Mouse (Mus musculus): ENCODE measurements around the gene 4922502D21Rik. TPM values are rescaled to one million over a fixed set of nuclear protein-coding genes. Genes with fewer than 3 reads are reported as not detected.

4922502D21Rik gene
- not detected for polyA plus RNA-seq (2017; shearing (Covaris generic))

GRCm38 (mm10) chr6:129331610-129332009, at the start of gene 4922502D21Rik:
Gene 4922502D21Rik, minus strand, starts transcription at chr6:129331796.

GRCm38 (mm10) chr6:129342391-129342790, 10.8 kb upstream of the 4922502D21Rik start, which contains the start of gene Clec12a:
Gene Clec12a, plus strand, starts transcription at chr6:129342691.

DNA sequence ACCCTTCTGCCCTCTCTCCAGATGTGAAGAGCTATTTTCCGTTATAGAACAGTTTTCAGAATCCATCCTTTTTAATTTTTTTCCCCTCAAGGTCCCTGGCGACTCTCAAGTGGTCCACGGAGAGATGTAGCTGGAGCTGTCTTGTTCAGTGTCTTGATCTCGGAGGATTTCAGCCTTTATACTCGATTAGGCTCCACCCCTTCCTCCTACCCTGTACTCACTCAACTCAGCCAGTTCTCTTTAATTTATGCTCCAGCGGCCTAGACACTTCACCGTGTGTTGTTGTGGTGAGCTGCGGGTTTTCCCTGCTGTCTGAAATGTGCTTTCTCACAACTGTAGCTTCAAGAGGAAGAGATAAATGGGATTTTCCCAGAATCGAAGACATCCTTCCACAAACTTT, 56.4 kb downstream of the 4922502D21Rik start, which contains the start of gene Cd69:
Cd69 (minus strand) TSS at position 217 of the 400 bp plus-strand sequence.

Other genes with a start within 250 kb of the 4922502D21Rik start
- gene Clec2e, start 230.9 kb downstream of the 4922502D21Rik start, polyA plus RNA-seq (2017; shearing (Covaris generic)), result not detected
- gene Clec2d, start 151.2 kb downstream of the 4922502D21Rik start, polyA plus RNA-seq (2017; shearing (Covaris generic)), result 16.7 TPM
- 146 TPM for gene Cd69, start 56.4 kb downstream of the 4922502D21Rik start, polyA plus RNA-seq (2017; shearing (Covaris generic))
- gene Clec12a, start 10.9 kb upstream of the 4922502D21Rik start, polyA plus RNA-seq (2017; shearing (Covaris generic)), result 1.5 TPM
- gene Clec12b, start 54.1 kb upstream of the 4922502D21Rik start, polyA plus RNA-seq (2017; shearing (Covaris generic)), result not detected
- 1.5 TPM for gene Clec1b, start 65.5 kb upstream of the 4922502D21Rik start, polyA plus RNA-seq (2017; shearing (Covaris generic))
- gene Clec9a, start 77.1 kb upstream of the 4922502D21Rik start, polyA plus RNA-seq (2017; shearing (Covaris generic)), result not detected
- not detected for gene Clec1a, start 120.2 kb upstream of the 4922502D21Rik start, polyA plus RNA-seq (2017; shearing (Covaris generic))
- gene Olr1, start 175.4 kb upstream of the 4922502D21Rik start, polyA plus RNA-seq (2017; shearing (Covaris generic)), result 0.11 TPM
- gene Tmem52b, start 180.8 kb upstream of the 4922502D21Rik start, polyA plus RNA-seq (2017; shearing (Covaris generic)), result not detected
- gene Gabarapl1, start 201.4 kb upstream of the 4922502D21Rik start, polyA plus RNA-seq (2017; shearing (Covaris generic)), result 29.5 TPM
- gene Klre1, start 246.1 kb upstream of the 4922502D21Rik start, polyA plus RNA-seq (2017; shearing (Covaris generic)), result not detected